Mouse (Mus musculus) ES-E14 (cell line): Measurements from ENCODE around the gene Plcd3. TPM values are rescaled to one million over a fixed set of nuclear protein-coding genes. Genes with fewer than 3 reads are reported as not detected.

Experiments
- DNase-seq: peaks from one replicate; pipeline ENCODE4 v3.0.0-alpha.2; 2013; ENCODE audit warnings: low read depth, low spot score
- H3K27ac ChIP-seq: 2 replicates; pipeline ENCODE4 v1.5.1; 2012; ENCODE audit warnings: low read depth, mild to moderate bottlenecking, low read length, moderate library complexity, mixed read lengths; ENCODE audit not compliant: poor library complexity, insufficient read depth, severe bottlenecking
- H3K36me3 ChIP-seq: 2 replicates; pipeline ENCODE4 v1.6.1; 2012; ENCODE audit warnings: mild to moderate bottlenecking, low read length, moderate library complexity, mixed read lengths; ENCODE audit not compliant: control insufficient read depth, poor library complexity, insufficient read depth, severe bottlenecking
- H3K4me1 ChIP-seq, 2 experiments: fragments of 150-350 bp in 1 of 2; sonication (generic) in 1 of 2; 2 replicates each; pipeline ENCODE4 v1.6.1; 2012; ENCODE audit warnings: low read length in 2 of 2, mild to moderate bottlenecking in 1 of 2, mixed read lengths in 1 of 2; ENCODE audit not compliant: control insufficient read depth in 2 of 2, insufficient read depth in 2 of 2, poor library complexity in 1 of 2
- H3K4me3 ChIP-seq, 2 experiments: fragments of 150-350 bp in 1 of 2; sonication (generic) in 1 of 2; 2 replicates each; pipeline ENCODE4 v1.5.1; 2012; ENCODE audit warnings: low read length in 2 of 2, low read depth in 1 of 2, mild to moderate bottlenecking in 1 of 2, mixed read lengths in 1 of 2; ENCODE audit not compliant: insufficient read depth in 1 of 2, poor library complexity in 1 of 2, severe bottlenecking in 1 of 2
- H3K9ac ChIP-seq: 2 replicates; pipeline ENCODE4 v1.6.1; 2012; ENCODE audit warnings: low read depth, mild to moderate bottlenecking, low read length, mixed read lengths; ENCODE audit not compliant: poor library complexity, insufficient read depth, severe bottlenecking
- H3K9me3 ChIP-seq: fragments of 150-350 bp; sonication (generic); 2 replicates; pipeline ENCODE4 v1.6.1; 2012; ENCODE audit warnings: low read depth, mild to moderate bottlenecking, low read length; ENCODE audit not compliant: control insufficient read depth, insufficient read depth
- CHD2 ChIP-seq: IDR thresholded peaks from 2 replicates; pipeline ENCODE4 v1.6.1; 2014; ENCODE audit warnings: mild to moderate bottlenecking, low read depth, low read length, inconsistent platforms
- HCFC1 ChIP-seq: IDR thresholded peaks from 2 replicates; pipeline ENCODE4 v1.6.1; 2012; ENCODE audit warnings: low read length, inconsistent platforms, borderline replicate concordance; ENCODE audit not compliant: insufficient read depth
- MAFK ChIP-seq: IDR thresholded peaks from 2 replicates; pipeline ENCODE4 v1.6.1; 2014; ENCODE audit warnings: mild to moderate bottlenecking, low read depth, low read length, inconsistent platforms; ENCODE audit not compliant: insufficient read depth
- ZC3H11A ChIP-seq: IDR thresholded peaks from 2 replicates; pipeline ENCODE4 v1.6.1; 2012; ENCODE audit warnings: low read depth, mild to moderate bottlenecking, inconsistent platforms, low read length, borderline replicate concordance
- ZNF384 ChIP-seq: IDR thresholded peaks from 2 replicates; pipeline ENCODE4 v1.6.1; 2012; ENCODE audit warnings: low read depth, low read length, inconsistent platforms
- in situ Hi-C, 2 experiments: fragments of 600-800 bp; cut with MboI; formaldehyde crosslinking; loops; one replicate each; pipeline ENCODE4 v1.15.1; 2025; ENCODE audit warnings: low sequenced_read_pairs in 2 of 2, inconsistent platforms in 1 of 2; ENCODE audit not compliant: unreplicated experiment in 2 of 2
- total RNA-seq: library from RNA; depleted of rRNA; stranded (reverse); fragments of 300-350 nt; gene quantifications from 2 replicates; pipeline ENCODE4 v1.2.3, GENCODE M21; 2012

Gene Plcd3
- total RNA-seq, 1 experiment = 8.0 TPM

- no peak overlapping the region for H3K4me3 ChIP-seq
- H3K4me1 ChIP-seq = peaks cover 0 to 22% of the 10 kb centered on the region in 2 experiments; a peak in 1 of 4 replicates
- TF ChIP-seq HCFC1 = no peak
- TF ChIP-seq ZNF384 = no peak
- no peak overlapping the region for H3K27ac ChIP-seq
- H3K36me3 ChIP-seq = peaks cover 6% of the 10 kb centered on the region; the same call in 1 of the 2 replicates
- no peaks in the 10 kb centered on the region for H3K9me3 ChIP-seq
- no peak for DNase-seq
- no peak overlapping the region for H3K9ac ChIP-seq
- in situ Hi-C loops = no loop called here
Observed at GRCm38 (mm10) chr11:103078131-103078530, 23.3 kb downstream of the Plcd3 start.

GRCm38 (mm10) chr11:103076581-103076980 is 24.9 kb downstream of the Plcd3 start:
- Histone ChIP-seq H3K4me1 (peaks cover 0 to 20% of the 10 kb centered on the region in 2 experiments; a peak in 1 of 4 replicates), H3K27ac (no peak overlapping the region), H3K4me3 (no peak overlapping the region), H3K9me3 (no peaks in the 10 kb centered on the region), H3K36me3 (peaks cover 6% of the 10 kb centered on the region; the same call in 1 of the 2 replicates), H3K9ac (no peak overlapping the region)
- in situ Hi-C loops = no loop called here
- no peak for DNase-seq
- TF ChIP-seq MAFK (no peak), ZNF384 (no peak), ZC3H11A (no peak), CHD2 (no peak), HCFC1 (no peak)

GRCm38 (mm10) chr11:103076010-103076409 is 25.4 kb downstream of the Plcd3 start:
- Histone ChIP-seq H3K9me3 (no peaks in the 10 kb centered on the region), H3K36me3 (peaks cover 11% of the 10 kb centered on the region; the same call in 1 of the 2 replicates), H3K4me1 (peaks cover 0 to 18% of the 10 kb centered on the region in 2 experiments; a peak in 1 of 4 replicates), H3K9ac (no peak overlapping the region), H3K27ac (no peak overlapping the region), H3K4me3 (no peak overlapping the region)
- TF ChIP-seq CHD2 = no peak
- in situ Hi-C loops = no loop called here
- no peak for DNase-seq

GRCm38 (mm10) chr11:103074796-103075323 is 26.6 kb downstream of the Plcd3 start:
- H3K9ac ChIP-seq = 0 out of 2 replicates have a peak overlapping the region, but pooled peaks have one; percentile 30
- no peak overlapping the region for H3K27ac ChIP-seq
- H3K9me3 ChIP-seq = no peaks in the 10 kb centered on the region
- no peak for DNase-seq
- H3K36me3 ChIP-seq = peaks cover 17% of the 10 kb centered on the region; the same call in 1 of the 2 replicates
- H3K4me3 ChIP-seq = no peak overlapping the region
- H3K4me1 ChIP-seq = peaks cover 0 to 12% of the 10 kb centered on the region in 2 experiments; a peak in 1 of 4 replicates
- TF ChIP-seq ZNF384 (no peak), HCFC1 (no peak), MAFK (no peak), ZC3H11A (no peak), CHD2 (no peak)
- in situ Hi-C loops = no loop called here

- Histone ChIP-seq H3K4me3 (no peak overlapping the region), H3K36me3 (peaks cover 17% of the 10 kb centered on the region; the same call in 1 of the 2 replicates), H3K9ac (no peak overlapping the region), H3K9me3 (no peaks in the 10 kb centered on the region), H3K4me1 (peaks cover 0 to 11% of the 10 kb centered on the region in 2 experiments; a peak in 1 of 4 replicates), H3K27ac (no peak overlapping the region)
- no peak for DNase-seq
- in situ Hi-C loops = no loop called here
- TF ChIP-seq HCFC1 = no peak
- TF ChIP-seq ZNF384 = no peak
- TF ChIP-seq CHD2 = no peak
- no peak for TF ChIP-seq MAFK
- TF ChIP-seq ZC3H11A = no peak
Observed at GRCm38 (mm10) chr11:103074121-103074650, 27.3 kb downstream of the Plcd3 start.
